Mouse (Mus musculus) CH12.LX (cell line): ENCODE results near the gene Sema3d. TPM values are rescaled to one million over a fixed set of nuclear protein-coding genes. Genes with fewer than 3 reads are reported as not detected.

Experiments used
- DNase-seq: peaks from one replicate; pipeline ENCODE4 v3.0.0-alpha.2; 2013; ENCODE audit errors: extremely low read depth
- H3K27ac ChIP-seq: 2 replicates; pipeline ENCODE4 v1.5.1; 2012; ENCODE audit warnings: low read depth, mild to moderate bottlenecking, control low read depth, moderate library complexity; ENCODE audit not compliant: insufficient read depth
- H3K27me3 ChIP-seq: replicated peaks from 2 replicates; pipeline ENCODE3; 2012; ENCODE audit warnings: inconsistent platforms
- H3K36me3 ChIP-seq, 2 experiments: replicated peaks in 1 of 2; 2 replicates each; pipeline versions ENCODE3 to v1.6.1; 2012; ENCODE audit warnings: inconsistent platforms in 1 of 2, low read length in 1 of 2, mild to moderate bottlenecking in 1 of 2, mixed read lengths in 1 of 2, moderate library complexity in 1 of 2; ENCODE audit not compliant: control insufficient read depth in 1 of 2, insufficient read depth in 1 of 2
- H3K4me1 ChIP-seq, 2 experiments: 2 replicates each; pipeline ENCODE4 v1.6.1; 2012; ENCODE audit warnings: inconsistent platforms in 1 of 2, moderate library complexity in 1 of 2; ENCODE audit not compliant: insufficient read depth in 2 of 2, control insufficient read depth in 1 of 2
- H3K4me2 ChIP-seq: 2 replicates; pipeline ENCODE4 v1.6.1; 2012; ENCODE audit warnings: low read depth, mild to moderate bottlenecking, control low read depth; ENCODE audit not compliant: poor library complexity, insufficient read depth, severe bottlenecking
- H3K4me3 ChIP-seq, 3 experiments: fragments of 150-350 bp in 1 of 3; sonication (generic) in 1 of 3; replicated peaks in 1 of 3; 2 replicates each; pipeline versions ENCODE3 to v1.5.1; 2011 to 2012; ENCODE audit warnings: low read depth in 2 of 3, low read length in 2 of 3, mild to moderate bottlenecking in 2 of 3, moderate library complexity in 2 of 3, control low read depth in 1 of 3, improper control_type of control experiment in 1 of 3, inconsistent platforms in 1 of 3, mixed read lengths in 1 of 3; ENCODE audit not compliant: poor library complexity in 1 of 3
- H3K79me2 ChIP-seq: replicated peaks from 2 replicates; pipeline ENCODE4 v1.6.1; 2012; ENCODE audit warnings: mild to moderate bottlenecking, moderate library complexity; ENCODE audit not compliant: control insufficient read depth, poor library complexity, insufficient read depth, severe bottlenecking; ENCODE audit errors: extremely low read depth
- H3K9ac ChIP-seq: 2 replicates; pipeline ENCODE4 v1.6.1; 2012; ENCODE audit warnings: low read depth, mild to moderate bottlenecking, control low read depth, moderate library complexity; ENCODE audit not compliant: insufficient read depth
- H3K9me3 ChIP-seq: replicated peaks from 2 replicates; pipeline ENCODE3; 2012; ENCODE audit warnings: low read length, inconsistent platforms, mixed read lengths
- BHLHE40 ChIP-seq: IDR thresholded peaks from 2 replicates; pipeline ENCODE4 v1.6.1; 2011; ENCODE audit warnings: mild to moderate bottlenecking, low read depth, low read length, improper control_type of control experiment
- CHD1 ChIP-seq: IDR thresholded peaks from 2 replicates; pipeline ENCODE4 v1.6.1; 2012; ENCODE audit warnings: low read depth, low read length, improper control_type of control experiment, inconsistent platforms
- CHD2 ChIP-seq: IDR thresholded peaks from 2 replicates; pipeline ENCODE4 v1.6.1; 2011; ENCODE audit warnings: low read length, improper control_type of control experiment
- ELF1 ChIP-seq: IDR thresholded peaks from 2 replicates; pipeline ENCODE4 v1.6.1; 2014; ENCODE audit warnings: low read depth, mild to moderate bottlenecking, inconsistent platforms, low read length, improper control_type of control experiment
- EP300 ChIP-seq: IDR thresholded peaks from 2 replicates; pipeline ENCODE4 v1.6.1; 2011; ENCODE audit warnings: low read length, improper control_type of control experiment
- ETS1 ChIP-seq: conservative IDR thresholded peaks from 2 replicates; pipeline ENCODE4 v1.6.1; 2012; ENCODE audit warnings: low read depth, mild to moderate bottlenecking, inconsistent platforms, low read length, improper control_type of control experiment, moderate library complexity
- GABPA ChIP-seq: IDR thresholded peaks from 2 replicates; pipeline ENCODE4 v1.6.1; 2012; ENCODE audit warnings: low read depth, low read length, improper control_type of control experiment, inconsistent platforms; ENCODE audit not compliant: insufficient replicate concordance
- IRF4 ChIP-seq: IDR thresholded peaks from 2 replicates; pipeline ENCODE4 v1.6.1; 2014; ENCODE audit warnings: low read depth, mild to moderate bottlenecking, inconsistent platforms, low read length, improper control_type of control experiment
- JUN ChIP-seq: IDR thresholded peaks from 2 replicates; pipeline ENCODE4 v1.6.1; 2011; ENCODE audit warnings: low read depth, mild to moderate bottlenecking, low read length, improper control_type of control experiment, moderate library complexity; ENCODE audit not compliant: insufficient read depth
- JUND ChIP-seq: conservative IDR thresholded peaks from 2 replicates; pipeline ENCODE4 v1.6.1; 2011; ENCODE audit warnings: low read depth, low read length, improper control_type of control experiment
- KAT2A ChIP-seq: IDR thresholded peaks from 2 replicates; pipeline ENCODE4 v1.6.1; 2012; ENCODE audit warnings: low read length, improper control_type of control experiment, inconsistent platforms; ENCODE audit not compliant: insufficient replicate concordance
- MAX ChIP-seq: IDR thresholded peaks from 2 replicates; pipeline ENCODE4 v1.6.1; 2011; ENCODE audit warnings: low read length, improper control_type of control experiment
- MXI1 ChIP-seq: IDR thresholded peaks from 2 replicates; pipeline ENCODE4 v1.6.1; 2011; ENCODE audit warnings: mild to moderate bottlenecking, low read depth, low read length, improper control_type of control experiment
- MYC ChIP-seq: IDR thresholded peaks from 2 replicates; pipeline ENCODE4 v1.6.1; 2011; ENCODE audit warnings: low read depth, mild to moderate bottlenecking, improper control_type of control experiment, low read length
- PAX5 ChIP-seq: IDR thresholded peaks from 2 replicates; pipeline ENCODE4 v1.6.1; 2012; ENCODE audit warnings: low read length, inconsistent platforms, mixed read lengths
- POLR2A ChIP-seq: IDR thresholded peaks from 2 replicates; pipeline ENCODE4 v1.6.1; 2011; ENCODE audit warnings: low read depth, mild to moderate bottlenecking, improper control_type of control experiment, low read length
- POLR2AphosphoS2 ChIP-seq: IDR thresholded peaks from 2 replicates; pipeline ENCODE4 v1.6.1; 2011; ENCODE audit warnings: low read depth, low read length, improper control_type of control experiment
- RCOR1 ChIP-seq: conservative IDR thresholded peaks from 2 replicates; pipeline ENCODE4 v1.6.1; 2012; ENCODE audit warnings: low read depth, mild to moderate bottlenecking, inconsistent platforms, low read length, improper control_type of control experiment
- SIN3A ChIP-seq: IDR thresholded peaks from 2 replicates; pipeline ENCODE4 v1.6.1; 2012; ENCODE audit warnings: low read length, improper control_type of control experiment, inconsistent platforms
- SMC3 ChIP-seq: IDR thresholded peaks from 2 replicates; pipeline ENCODE4 v1.6.1; 2011; ENCODE audit warnings: low read depth, low read length, improper control_type of control experiment
- TBP ChIP-seq: conservative IDR thresholded peaks from 2 replicates; pipeline ENCODE4 v1.6.1; 2011; ENCODE audit warnings: low read depth, low read length, improper control_type of control experiment
- USF1 ChIP-seq: IDR thresholded peaks from 2 replicates; pipeline ENCODE4 v1.6.1; 2014; ENCODE audit warnings: low read depth, mild to moderate bottlenecking, inconsistent platforms, low read length, improper control_type of control experiment
- USF2 ChIP-seq: conservative IDR thresholded peaks from 2 replicates; pipeline ENCODE4 v1.6.1; 2011; ENCODE audit warnings: low read depth, low read length, improper control_type of control experiment
- ZC3H11A ChIP-seq: IDR thresholded peaks from 2 replicates; pipeline ENCODE4 v1.6.1; 2012; ENCODE audit warnings: low read depth, mild to moderate bottlenecking, inconsistent platforms, low read length, improper control_type of control experiment
- ZMIZ1 ChIP-seq: IDR thresholded peaks from 2 replicates; pipeline ENCODE4 v1.6.1; 2012; ENCODE audit warnings: low read depth, mild to moderate bottlenecking, inconsistent platforms, low read length, improper control_type of control experiment
- ZNF384 ChIP-seq: IDR thresholded peaks from 2 replicates; pipeline ENCODE4 v1.6.1; 2012; ENCODE audit warnings: low read depth, low read length, improper control_type of control experiment, inconsistent platforms
- dilution Hi-C: fragments of 300-500 bp; cut with MboI; formaldehyde crosslinking; loops from 2 replicates; pipeline ENCODE4 v1.14.3; 2020; ENCODE audit warnings: low sequenced_read_pairs; ENCODE audit not compliant: extremely low pct_unique_long_range_greater_than_20kb, extremely low pct_ligation_motif_present
- in situ Hi-C: fragments of 300-500 bp; cut with MboI; formaldehyde crosslinking; loops from 3 replicates; pipeline ENCODE4 v1.14.3; 2019; ENCODE audit warnings: low sequenced_read_pairs, low pct_ligation_motif_present, low pct_unique_long_range_greater_than_20kb, mixed read lengths
- polyA plus RNA-seq: library from polyadenylated mRNA; unstranded; fragments of >175 nt; gene quantifications from 2 replicates; pipeline ENCODE4 v1.2.1, GENCODE M21; 2012; ENCODE audit warnings: low read depth; ENCODE audit not compliant: insufficient read length
- total RNA-seq, 2 experiments: library from RNA; depleted of rRNA; stranded (reverse); fragments of 300-350 nt in 1 of 2; fragments of >200 nt in 1 of 2; gene quantifications; 2 replicates each; pipeline ENCODE4 v1.2.3; 2012 to 2014

The Sema3d gene
- total and polyA plus RNA-seq, 3 experiments, result not detected

- dilution Hi-C loops, result no loop called here
- peaks cover 24% of the 10 kb centered on the region for H3K9me3 ChIP-seq
- no peak overlapping the region for H3K4me3 ChIP-seq
- H3K27ac ChIP-seq, result no peak overlapping the region
- TF ChIP-seq TBP (no peak), IRF4 (no peak), POLR2A (no peak), GABPA (no peak), SIN3A (no peak), KAT2A (no peak), RCOR1 (no peak), POLR2AphosphoS2 (no peak), MYC (no peak), PAX5 (no peak), ZNF384 (no peak), CHD2 (no peak), MAX (peak; percentile 67), USF2 (peak; percentile 28), USF1 (peak; percentile 52; the same call in 1 of the 2 replicates), ZC3H11A (no peak), SMC3 (no peak), EP300 (no peak), ZMIZ1 (no peak), BHLHE40 (no peak), JUND (no peak; the same call in 1 of the 2 replicates), MXI1 (no peak), CHD1 (no peak), ELF1 (no peak), ETS1 (no peak), JUN (peak; percentile 29; the same call in 1 of the 2 replicates)
- no peak overlapping the region for H3K9ac ChIP-seq
- H3K4me1 ChIP-seq, result no peaks in the 10 kb centered on the region
- no peaks in the 10 kb centered on the region for H3K27me3 ChIP-seq
- no peaks in the 10 kb centered on the region for H3K79me2 ChIP-seq
- no peak overlapping the region for H3K4me2 ChIP-seq
- in situ Hi-C loops, result loop anchor here (25.0 kb wide), 1 partner anchor 1074 kb away; no protein-coding TSS in a partner anchor
- no peak for DNase-seq
- H3K36me3 ChIP-seq, result no peaks in the 10 kb centered on the region
Measured at GRCm38 (mm10) chr5:12563132-12563531, 179.9 kb downstream of the Sema3d start.
